Mouse (Mus musculus) lung, adult 2 months (tissue): Measurements from ENCODE around the gene Atp6v0a1.
"Not testable (repeated sequence)": the region's sequence is repeated elsewhere in the genome, so short reads cannot be mapped to it uniquely, and the experiment has no call there.

ENCODE experiments used
- CTCF ChIP-seq: fragments of 200-500 bp; IDR thresholded peaks from 2 replicates; pipeline ENCODE4 v1.5.1; 2011; ENCODE audit warnings: mild to moderate bottlenecking, low read length, control low read depth; ENCODE audit not compliant: insufficient read depth
- POLR2A ChIP-seq: fragments of 200-500 bp; IDR thresholded peaks from 2 replicates; pipeline ENCODE4 v1.6.1; 2011; ENCODE audit warnings: low read depth, mild to moderate bottlenecking, control low read depth, low read length, borderline replicate concordance; ENCODE audit errors: extremely low read depth

DNA sequence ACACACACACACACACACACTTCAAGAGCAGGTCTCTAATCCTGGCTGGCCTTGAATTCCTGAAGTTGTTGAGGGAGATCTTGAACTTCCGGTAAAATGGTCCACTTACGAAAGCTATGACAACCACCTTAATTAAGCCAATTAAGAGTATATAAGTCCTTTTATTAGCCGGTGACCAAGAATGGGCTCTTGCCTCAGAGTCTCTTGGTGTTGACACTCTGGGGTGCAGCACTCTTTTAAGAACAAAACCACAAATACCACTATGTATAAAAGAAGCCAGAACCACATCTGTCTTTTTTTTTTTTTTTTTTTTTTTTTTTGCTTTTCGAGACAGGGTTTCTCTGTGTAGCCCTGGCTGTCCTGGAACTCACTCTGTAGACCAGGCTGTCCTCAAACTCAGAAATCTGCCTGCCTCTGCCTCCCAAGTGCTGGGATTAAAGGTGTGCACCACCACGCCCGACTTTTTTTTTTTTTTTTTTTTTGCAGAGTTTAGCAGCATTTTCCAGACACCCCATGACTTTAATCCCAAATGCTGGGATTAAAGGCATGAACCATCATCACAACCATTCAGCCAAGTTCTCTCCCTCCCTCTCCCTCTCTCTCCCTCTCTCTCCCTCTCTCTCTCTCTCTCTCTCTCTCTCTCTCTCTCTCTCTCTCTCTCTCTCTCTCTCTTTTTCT is 7.2 kb upstream of the Atp6v0a1 start:
- not testable (repeated sequence) for TF ChIP-seq POLR2A, CTCF
